Mouse (Mus musculus) myocyte (in vitro differentiated cells): ENCODE data around the gene 1700013F07Rik. TPM values are rescaled to one million over a fixed set of nuclear protein-coding genes. Genes with fewer than 3 reads are reported as not detected.
"Not testable (repeated sequence)": the region's sequence is repeated elsewhere in the genome, so short reads cannot be mapped to it uniquely, and the experiment has no call there.

Source experiments
- H3K27me3 ChIP-seq: one replicate; pipeline ENCODE4 v1.6.1; 2011; ENCODE audit not compliant: control insufficient read depth, insufficient read depth, insufficient read length
- H3K36me3 ChIP-seq: one replicate; pipeline ENCODE4 v1.6.1; 2011; ENCODE audit not compliant: control insufficient read depth, insufficient read depth
- H3K4me2 ChIP-seq: one replicate; pipeline ENCODE4 v1.6.1; 2011; ENCODE audit warnings: low read depth, control low read depth
- H3K4me3 ChIP-seq: one replicate; pipeline ENCODE4 v1.5.1; 2011; ENCODE audit warnings: mild to moderate bottlenecking, control low read depth, moderate library complexity
- H3K79me2 ChIP-seq: one replicate; pipeline ENCODE4 v1.6.1; 2011; ENCODE audit not compliant: control insufficient read depth, insufficient read depth
- H3ac ChIP-seq: one replicate; pipeline ENCODE4 v1.6.1; 2011; ENCODE audit not compliant: control insufficient read depth, insufficient read length
- CEBPB ChIP-seq: IDR thresholded peaks from 2 replicates; pipeline ENCODE4 v1.6.1; 2011; ENCODE audit warnings: mild to moderate bottlenecking, moderate library complexity; ENCODE audit not compliant: poor library complexity, insufficient read depth, severe bottlenecking
- E2F4 ChIP-seq: IDR thresholded peaks from one replicate; pipeline ENCODE4 v1.6.1; 2011; ENCODE audit warnings: mild to moderate bottlenecking, control low read depth, moderate library complexity; ENCODE audit not compliant: insufficient read depth
- MAX ChIP-seq: IDR thresholded peaks from one replicate; pipeline ENCODE4 v1.6.1; 2011; ENCODE audit warnings: low read depth, mild to moderate bottlenecking, control low read depth
- MYOD1 ChIP-seq, 3 experiments: IDR thresholded peaks; one replicate each; pipeline ENCODE4 v1.6.1; 2011; ENCODE audit warnings: control low read depth in 2 of 3, low read depth in 2 of 3, mild to moderate bottlenecking in 2 of 3, moderate library complexity in 1 of 3; ENCODE audit not compliant: insufficient read length in 2 of 3, control insufficient read depth in 1 of 3
- MYOG ChIP-seq, 3 experiments: IDR thresholded peaks; one replicate each; pipeline ENCODE4 v1.6.1; 2011; ENCODE audit warnings: control low read depth in 2 of 3, low read depth in 2 of 3, mild to moderate bottlenecking in 2 of 3; ENCODE audit not compliant: insufficient read length in 2 of 3, control insufficient read depth in 1 of 3, insufficient read depth in 1 of 3
- POLR2A ChIP-seq: IDR thresholded peaks from one replicate; pipeline ENCODE4 v1.6.1; 2011; ENCODE audit warnings: low read depth, mild to moderate bottlenecking, control low read depth, moderate library complexity; ENCODE audit not compliant: insufficient read length
- POLR2AphosphoS2 ChIP-seq: IDR thresholded peaks from one replicate; pipeline ENCODE4 v1.6.1; 2011; ENCODE audit warnings: low read depth, control low read depth; ENCODE audit not compliant: insufficient read length
- REST ChIP-seq: IDR thresholded peaks from one replicate; pipeline ENCODE4 v1.6.1; 2011; ENCODE audit warnings: mild to moderate bottlenecking, control low read depth, moderate library complexity; ENCODE audit not compliant: insufficient read depth, insufficient read length
- SRF ChIP-seq: IDR thresholded peaks from one replicate; pipeline ENCODE4 v1.6.1; 2011; ENCODE audit warnings: low read depth; ENCODE audit not compliant: control insufficient read depth, insufficient read length
- TCF12 ChIP-seq: IDR thresholded peaks from one replicate; pipeline ENCODE4 v1.6.1; 2011; ENCODE audit warnings: mild to moderate bottlenecking, control low read depth; ENCODE audit not compliant: poor library complexity, insufficient read depth, severe bottlenecking
- TCF3 ChIP-seq: IDR thresholded peaks from one replicate; pipeline ENCODE4 v1.6.1; 2011; ENCODE audit warnings: low read depth, control low read depth; ENCODE audit not compliant: insufficient read length
- USF1 ChIP-seq: IDR thresholded peaks from one replicate; pipeline ENCODE4 v1.6.1; 2011; ENCODE audit warnings: low read depth, mild to moderate bottlenecking, control low read depth, moderate library complexity
- polyA plus RNA-seq: library from polyadenylated mRNA; unstranded; fragments of >200 nt; fragmentation: generic; extraction: Trizol; gene quantifications from one replicate; pipeline ENCODE4 v1.2.1, GENCODE M21; 2012; ENCODE audit warnings: missing spikeins

The 1700013F07Rik gene
- polyA plus RNA-seq, 1 experiment: 0.76 TPM

- Histone ChIP-seq H3ac (no peak overlapping the region), H3K4me3 (no peak overlapping the region), H3K4me2 (no peak overlapping the region), H3K36me3 (no peaks in the 10 kb centered on the region), H3K79me2 (no peaks in the 10 kb centered on the region), H3K27me3 (peaks cover 60% of the 10 kb centered on the region)
- no peak for TF ChIP-seq REST
- no peak for TF ChIP-seq MYOG (IDR thresholded peaks at IDR 0.05; ENCODE audit: control insufficient read depth in 1 of 3, insufficient read depth in 1 of 3, insufficient read length in 2 of 3, low read depth in 2 of 3)
- no peak for TF ChIP-seq POLR2A
- TF ChIP-seq SRF: no peak
- TF ChIP-seq TCF12: no peak
- no peak for TF ChIP-seq MAX
- no peak for TF ChIP-seq E2F4
- TF ChIP-seq TCF3: no peak
- no peak for TF ChIP-seq MYOD1 (IDR thresholded peaks at IDR 0.05; ENCODE audit: control insufficient read depth in 1 of 3, insufficient read length in 2 of 3, low read depth in 2 of 3)
- no peak for TF ChIP-seq USF1
- TF ChIP-seq CEBPB: no peak
- no peak for TF ChIP-seq POLR2AphosphoS2
Observed at GRCm38 (mm10) chr3:108497602-108498001, 36.3 kb upstream of the 1700013F07Rik start.

DNA sequence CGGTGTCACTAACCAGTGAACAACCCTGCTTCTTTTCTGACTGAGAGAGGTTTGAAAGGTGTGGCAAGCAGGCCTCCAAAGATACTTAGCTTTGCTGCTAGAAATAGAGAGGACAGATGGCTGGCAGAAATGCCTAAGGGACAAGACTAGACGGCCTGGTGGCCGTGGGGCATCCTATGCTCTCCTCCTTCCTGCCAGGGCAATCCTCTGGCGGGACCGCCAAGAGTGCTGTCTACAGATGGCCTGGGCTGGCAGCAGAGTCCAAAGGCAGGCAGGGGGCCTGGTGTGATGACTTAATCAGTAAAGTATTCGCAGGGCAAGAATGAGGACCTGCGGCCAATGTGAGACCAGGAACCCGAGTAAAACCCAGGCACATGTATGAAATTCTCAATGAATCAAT lies 34.1 kb upstream of the 1700013F07Rik start:
- H3K36me3 ChIP-seq: no peaks in the 10 kb centered on the region
- H3K4me2 ChIP-seq: no peak overlapping the region
- TF ChIP-seq E2F4 (no peak), REST (no peak), MYOD1 (IDR thresholded peaks at IDR 0.05; ENCODE audit: control insufficient read depth in 1 of 3, insufficient read length in 2 of 3, low read depth in 2 of 3) (no peak), CEBPB (no peak), MAX (no peak), TCF12 (no peak), SRF (no peak), USF1 (no peak), POLR2AphosphoS2 (no peak), POLR2A (no peak), TCF3 (no peak), MYOG (IDR thresholded peaks at IDR 0.05; ENCODE audit: control insufficient read depth in 1 of 3, insufficient read depth in 1 of 3, insufficient read length in 2 of 3, low read depth in 2 of 3) (no peak)
- no peaks in the 10 kb centered on the region for H3K79me2 ChIP-seq
- H3K4me3 ChIP-seq: no peak overlapping the region
- H3K27me3 ChIP-seq: peaks cover 69% of the 10 kb centered on the region
- no peak overlapping the region for H3ac ChIP-seq

DNA sequence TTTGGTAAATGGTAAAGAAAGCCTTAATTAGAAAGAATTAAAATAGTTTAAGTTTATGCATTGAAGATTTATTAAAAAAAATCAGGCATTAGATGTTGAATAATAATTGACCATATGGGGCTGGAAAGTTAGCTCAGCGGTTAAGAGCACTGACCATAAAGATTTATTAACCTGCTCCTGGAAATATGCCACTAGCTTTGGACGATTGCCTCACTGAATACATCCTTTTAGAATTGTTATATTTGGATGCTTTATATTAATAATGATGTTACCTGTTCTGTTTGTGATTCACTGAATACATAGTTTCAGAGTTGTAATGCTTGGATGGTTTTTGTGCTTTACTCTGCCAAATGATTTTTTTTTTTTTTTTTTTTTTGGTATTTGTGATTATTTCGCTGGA lies 32.5 kb upstream of the 1700013F07Rik start:
- not testable (repeated sequence) for H3K36me3 ChIP-seq, H3K4me2 ChIP-seq, H3K4me3 ChIP-seq, H3ac ChIP-seq, H3K79me2 ChIP-seq
- H3K27me3 ChIP-seq: peaks cover 70% of the 10 kb centered on the region

- TF ChIP-seq TCF12 (no peak), CEBPB (no peak), USF1 (no peak), TCF3 (no peak), REST (no peak), E2F4 (no peak), MYOG (IDR thresholded peaks at IDR 0.05; ENCODE audit: control insufficient read depth in 1 of 3, insufficient read depth in 1 of 3, insufficient read length in 2 of 3, low read depth in 2 of 3) (no peak), POLR2AphosphoS2 (no peak)
- no peaks in the 10 kb centered on the region for H3K79me2 ChIP-seq
- no peak overlapping the region for H3K4me3 ChIP-seq
- no peak overlapping the region for H3ac ChIP-seq
- H3K27me3 ChIP-seq: peaks cover 63% of the 10 kb centered on the region
- H3K36me3 ChIP-seq: no peaks in the 10 kb centered on the region
- H3K4me2 ChIP-seq: no peak overlapping the region
Observed at GRCm38 (mm10) chr3:108503908-108504307, 30.0 kb upstream of the 1700013F07Rik start.

GRCm38 (mm10) chr3:108508745-108509474 lies 25.0 kb upstream of the 1700013F07Rik start:
- peaks cover 74% of the 10 kb centered on the region for H3K27me3 ChIP-seq
- TF ChIP-seq MAX (no peak), REST (no peak), CEBPB (no peak), SRF (no peak), POLR2AphosphoS2 (no peak), MYOG (IDR thresholded peaks at IDR 0.05; ENCODE audit: control insufficient read depth in 1 of 3, insufficient read depth in 1 of 3, insufficient read length in 2 of 3, low read depth in 2 of 3) (no peak), POLR2A (no peak), TCF12 (no peak), TCF3 (no peak), USF1 (no peak)

More at GRCm38 (mm10) chr3:108508745-108509474, 25.0 kb upstream of the 1700013F07Rik start:
- Histone ChIP-seq H3K36me3 (no peaks in the 10 kb centered on the region), H3K4me2 (no peak overlapping the region), H3ac (no peak overlapping the region), H3K4me3 (no peak overlapping the region), H3K79me2 (no peaks in the 10 kb centered on the region)
